Mouse (Mus musculus): Measurements from ENCODE around the gene Gm20826.
"Not testable (repeated sequence)": the region's sequence is repeated elsewhere in the genome, so short reads cannot be mapped to it uniquely, and the experiment has no call there.

Gm20826 gene

GRCm38 (mm10) chrY:7638389-7638788, at the start of gene Gm20826:
Gene Gm20826, minus strand, starts transcription at chrY:7638489.
- not testable (repeated sequence) for DNase-seq (ENCODE audit: low spot score in 2 of 2)
